Mouse (Mus musculus): ENCODE data around the gene Cfap52. TPM values are rescaled to one million over a fixed set of nuclear protein-coding genes. Genes with fewer than 3 reads are reported as not detected.

Cfap52 gene
- 0.76 TPM for polyA plus RNA-seq (2014; fragmentation: Illumina TruSeq; extraction: RNeasy Lipid Tissue Mini Kit (QIAGEN cat#74804); ENCODE audit: low read depth, low replicate concordance)

GRCm38 (mm10) chr11:67965242-67965883, at the start of gene Cfap52:
Gene Cfap52 (minus strand): TSS chr11:67965651.

GRCm38 (mm10) chr11:67965905-67966878, 741 bp upstream of the Cfap52 start, which contains the start of gene Stx8:
Gene Stx8 (plus strand): TSS chr11:67966193.

GRCm38 (mm10) chr11:67921827-67922754, 43.4 kb downstream of the Cfap52 start, which contains the start of gene Usp43:
Gene Usp43 (minus strand): TSS chr11:67922153.

Other genes starting within 250 kb of the Cfap52 start
- gene Glp2r, start 194.5 kb downstream of the Cfap52 start, polyA plus RNA-seq (2014; fragmentation: Illumina TruSeq; extraction: RNeasy Lipid Tissue Mini Kit (QIAGEN cat#74804); ENCODE audit: low read depth, low replicate concordance): 6.8 TPM
- gene Gsg1l2, start 191.0 kb downstream of the Cfap52 start, polyA plus RNA-seq (2014; fragmentation: Illumina TruSeq; extraction: RNeasy Lipid Tissue Mini Kit (QIAGEN cat#74804); ENCODE audit: low read depth, low replicate concordance): not detected
- not detected for gene Dhrs7c, start 167.5 kb downstream of the Cfap52 start, polyA plus RNA-seq (2014; fragmentation: Illumina TruSeq; extraction: RNeasy Lipid Tissue Mini Kit (QIAGEN cat#74804); ENCODE audit: low read depth, low replicate concordance)
- 4.4 TPM for gene Usp43, start 43.5 kb downstream of the Cfap52 start, polyA plus RNA-seq (2014; fragmentation: Illumina TruSeq; extraction: RNeasy Lipid Tissue Mini Kit (QIAGEN cat#74804); ENCODE audit: low read depth, low replicate concordance)
- gene Stx8, start 542 bp upstream of the Cfap52 start, polyA plus RNA-seq (2014; fragmentation: Illumina TruSeq; extraction: RNeasy Lipid Tissue Mini Kit (QIAGEN cat#74804); ENCODE audit: low read depth, low replicate concordance): 23.2 TPM